Mouse (Mus musculus) limb, embryonic 15.5 days (tissue): ENCODE data around the gene Kcnn1. TPM values are rescaled to one million over a fixed set of nuclear protein-coding genes. Genes with fewer than 3 reads are reported as not detected.
A peak's percentile ranks its signal among the peaks of the same experiment; 100 is the strongest.

ENCODE experiments used
- ATAC-seq: fragments of 200-750 bp; cut with Nextera tagmentation; 2 replicates; pipeline ENCODE4 v1.8.0; 2017; ENCODE audit warnings: low read depth, moderate TSS enrichment; ENCODE audit not compliant: insufficient number of reproducible peaks, low FRiP score, low TSS enrichment
- H3K27ac ChIP-seq: fragments of 300-500 bp; sonication (generic); 2 replicates; pipeline ENCODE4 v1.5.1; 2015; ENCODE audit warnings: moderate library complexity, mild to moderate bottlenecking, inconsistent platforms
- H3K27me3 ChIP-seq: fragments of 300-500 bp; sonication (generic); 2 replicates; pipeline ENCODE4 v1.6.1; 2015; ENCODE audit warnings: inconsistent platforms
- H3K36me3 ChIP-seq: fragments of 300-500 bp; sonication (generic); 2 replicates; pipeline ENCODE4 v1.6.1; 2015; ENCODE audit warnings: inconsistent platforms
- H3K4me1 ChIP-seq: fragments of 300-500 bp; sonication (generic); 2 replicates; pipeline ENCODE4 v1.6.1; 2015; ENCODE audit warnings: inconsistent platforms
- H3K4me2 ChIP-seq: fragments of 300-500 bp; sonication (generic); 2 replicates; pipeline ENCODE4 v1.6.1; 2015; ENCODE audit warnings: mild to moderate bottlenecking, inconsistent platforms
- H3K4me3 ChIP-seq: fragments of 300-500 bp; sonication (generic); 2 replicates; pipeline ENCODE4 v1.5.1; 2015; ENCODE audit warnings: mild to moderate bottlenecking, inconsistent platforms
- H3K9ac ChIP-seq: fragments of 300-500 bp; sonication (generic); 2 replicates; pipeline ENCODE4 v1.6.1; 2015; ENCODE audit warnings: inconsistent platforms
- H3K9me3 ChIP-seq: fragments of 300-500 bp; sonication (generic); 2 replicates; pipeline ENCODE4 v1.6.1; 2016; ENCODE audit warnings: inconsistent platforms
- WGBS: fragments of 180-500 bp; shearing (Covaris S2); methylation state at CpG from one replicate; pipeline ENCODE4 v1.1.7; 2015; 5-methylcytosine and 5-hydroxymethylcytosine counted together
- polyA plus RNA-seq: library from polyadenylated mRNA; unstranded; fragments of >200 nt; fragmentation: Nextera tagmentation; extraction: Ambion mirVana; gene quantifications from 2 replicates; pipeline ENCODE4 v1.2.1, GENCODE M21; 2015

Kcnn1 gene
- polyA plus RNA-seq, 1 experiment from 2014 or later: 3.1 TPM

GRCm38 (mm10) chr8:70803761-70804480, 59.1 kb downstream of the Kcnn1 start:
- H3K4me1 ChIP-seq: peaks cover 15% of the 10 kb centered on the region
- peak overlapping the region; percentile 72 for H3K4me2 ChIP-seq
- H3K36me3 ChIP-seq: no peaks in the 10 kb centered on the region
- H3K27ac ChIP-seq: no peak overlapping the region
- H3K9me3 ChIP-seq: no peaks in the 10 kb centered on the region
- peak overlapping the region; percentile 48 for H3K4me3 ChIP-seq
- 2% methylated on average over 47 of the region's 47 CpGs for WGBS
- H3K9ac ChIP-seq: peak overlapping the region; percentile 33; the same call in 1 of the 2 replicates
- H3K27me3 ChIP-seq: peaks cover 58% of the 10 kb centered on the region
- ATAC-seq: no peak

- H3K27ac ChIP-seq: no peak overlapping the region
- H3K4me1 ChIP-seq: peaks cover 21% of the 10 kb centered on the region
- 70% methylated on average over 11 of the region's 11 CpGs for WGBS
- ATAC-seq: no peak
- H3K4me2 ChIP-seq: no peak overlapping the region
- no peaks in the 10 kb centered on the region for H3K36me3 ChIP-seq
- peaks cover 68% of the 10 kb centered on the region for H3K27me3 ChIP-seq
- H3K9me3 ChIP-seq: no peaks in the 10 kb centered on the region
- no peak overlapping the region for H3K9ac ChIP-seq
- no peak overlapping the region for H3K4me3 ChIP-seq
These were observed 60.1 kb downstream of the Kcnn1 start for GRCm38 (mm10) chr8:70802786-70803510.

- H3K4me3 ChIP-seq: no peak overlapping the region
- H3K4me2 ChIP-seq: no peak overlapping the region
- no peak overlapping the region for H3K9ac ChIP-seq
- peaks cover 72% of the 10 kb centered on the region for H3K27me3 ChIP-seq
- ATAC-seq: no peak
- H3K9me3 ChIP-seq: no peaks in the 10 kb centered on the region
- H3K27ac ChIP-seq: no peak overlapping the region
- H3K4me1 ChIP-seq: peaks cover 27% of the 10 kb centered on the region
- no peaks in the 10 kb centered on the region for H3K36me3 ChIP-seq
- 73% methylated on average over 1 of the region's 1 CpGs for WGBS
These were observed 61.2 kb downstream of the Kcnn1 start for GRCm38 (mm10) chr8:70801830-70802229.

GRCm38 (mm10) chr8:70801156-70801555, 61.9 kb downstream of the Kcnn1 start:
- Histone ChIP-seq H3K4me1 (peaks cover 32% of the 10 kb centered on the region), H3K9ac (no peak overlapping the region), H3K4me3 (no peak overlapping the region), H3K9me3 (no peaks in the 10 kb centered on the region), H3K4me2 (no peak overlapping the region), H3K36me3 (no peaks in the 10 kb centered on the region), H3K27me3 (peaks cover 72% of the 10 kb centered on the region), H3K27ac (no peak overlapping the region)
- no peak for ATAC-seq
- 28% methylated on average over 15 of the region's 15 CpGs for WGBS

- Histone ChIP-seq H3K27me3 (peaks cover 67% of the 10 kb centered on the region), H3K9me3 (no peaks in the 10 kb centered on the region), H3K27ac (no peak overlapping the region), H3K9ac (no peak overlapping the region), H3K4me3 (no peak overlapping the region), H3K4me1 (peaks cover 32% of the 10 kb centered on the region), H3K4me2 (no peak overlapping the region), H3K36me3 (no peaks in the 10 kb centered on the region)
- ATAC-seq: no peak
- 50% methylated on average over 10 of the region's 10 CpGs for WGBS
These were observed 62.4 kb downstream of the Kcnn1 start for GRCm38 (mm10) chr8:70800648-70801047.

GRCm38 (mm10) chr8:70798281-70798680, 64.8 kb downstream of the Kcnn1 start:
- Histone ChIP-seq H3K4me1 (peaks cover 18% of the 10 kb centered on the region), H3K4me2 (peak overlapping the region; percentile 93), H3K27ac (no peak overlapping the region), H3K36me3 (no peaks in the 10 kb centered on the region), H3K27me3 (peaks cover 48% of the 10 kb centered on the region), H3K4me3 (peak overlapping the region; percentile 56), H3K9ac (no peak overlapping the region), H3K9me3 (no peaks in the 10 kb centered on the region)
- ATAC-seq: no peak
- 14% methylated on average over 15 of the region's 15 CpGs for WGBS

GRCm38 (mm10) chr8:70797081-70798070, 65.7 kb downstream of the Kcnn1 start:
- WGBS: 1% methylated on average over 55 of the region's 57 CpGs
- no peaks in the 10 kb centered on the region for H3K9me3 ChIP-seq
- H3K4me1 ChIP-seq: peaks cover 27% of the 10 kb centered on the region
- H3K27ac ChIP-seq: 0 out of 2 replicates have a peak overlapping the region, but pooled peaks have one; percentile 27
- H3K27me3 ChIP-seq: peaks cover 43% of the 10 kb centered on the region
- H3K9ac ChIP-seq: peak overlapping the region; percentile 55; the same call in 1 of the 2 replicates
- peak overlapping the region; percentile 56 for H3K4me3 ChIP-seq
- no peaks in the 10 kb centered on the region for H3K36me3 ChIP-seq
- ATAC-seq: peak; percentile 87
- H3K4me2 ChIP-seq: peak overlapping the region; percentile 93

- Histone ChIP-seq H3K4me1 (peaks cover 33% of the 10 kb centered on the region), H3K4me2 (peak overlapping the region; percentile 93), H3K27me3 (peaks cover 38% of the 10 kb centered on the region), H3K4me3 (peak overlapping the region; percentile 56), H3K27ac (0 out of 2 replicates have a peak overlapping the region, but pooled peaks have one; percentile 11), H3K36me3 (no peaks in the 10 kb centered on the region), H3K9ac (peak overlapping the region; percentile 55; the same call in 1 of the 2 replicates), H3K9me3 (no peaks in the 10 kb centered on the region)
- no peak for ATAC-seq
- WGBS: 3% methylated on average over 53 of the region's 54 CpGs
These were observed 66.5 kb downstream of the Kcnn1 start for GRCm38 (mm10) chr8:70796403-70797080.

GRCm38 (mm10) chr8:70795370-70795769, 67.7 kb downstream of the Kcnn1 start:
- Histone ChIP-seq H3K4me3 (no peak overlapping the region), H3K27me3 (peaks cover 29% of the 10 kb centered on the region), H3K9ac (no peak overlapping the region), H3K27ac (no peak overlapping the region), H3K4me2 (no peak overlapping the region), H3K9me3 (no peaks in the 10 kb centered on the region), H3K4me1 (peaks cover 45% of the 10 kb centered on the region), H3K36me3 (no peaks in the 10 kb centered on the region)
- 87% methylated on average over 2 of the region's 2 CpGs for WGBS
- ATAC-seq: no peak

- no peak overlapping the region for H3K4me2 ChIP-seq
- H3K9me3 ChIP-seq: no peaks in the 10 kb centered on the region
- H3K4me3 ChIP-seq: no peak overlapping the region
- H3K36me3 ChIP-seq: peaks cover 6% of the 10 kb centered on the region
- no peak overlapping the region for H3K27ac ChIP-seq
- ATAC-seq: no peak
- WGBS: 82% methylated on average over 2 of the region's 2 CpGs
- peaks cover 17% of the 10 kb centered on the region for H3K27me3 ChIP-seq
- no peak overlapping the region for H3K9ac ChIP-seq
- peaks cover 53% of the 10 kb centered on the region for H3K4me1 ChIP-seq
These were observed 68.8 kb downstream of the Kcnn1 start for GRCm38 (mm10) chr8:70794215-70794614.

GRCm38 (mm10) chr8:70792700-70793099, 70.4 kb downstream of the Kcnn1 start:
- H3K4me1 ChIP-seq: peaks cover 55% of the 10 kb centered on the region
- H3K27ac ChIP-seq: peak overlapping the region; percentile 83
- peaks cover 2% of the 10 kb centered on the region for H3K27me3 ChIP-seq
- H3K36me3 ChIP-seq: peaks cover 21% of the 10 kb centered on the region
- under 1% methylated on average over 20 of the region's 20 CpGs for WGBS
- H3K4me2 ChIP-seq: peak overlapping the region; percentile 93
- ATAC-seq: peak; percentile 11
- H3K9ac ChIP-seq: peak overlapping the region; percentile 87; the same call in 1 of the 2 replicates
- H3K4me3 ChIP-seq: peak overlapping the region; percentile 74
- H3K9me3 ChIP-seq: no peaks in the 10 kb centered on the region
